Comparison of ENCODE assay signal across 10 mouse cellular contexts in genomic region chr2:173235435-173236332, GRCm38 (mm10). TPM values are rescaled to one million over a fixed set of nuclear protein-coding genes. Genes with fewer than 3 reads are reported as not detected.
DNase-seq lines count a peak whose midpoint lies in the region; ATAC-seq and TF ChIP-seq lines count a peak whose summit lies in the region.
"Had no signal": no experiment of that assay in that cellular context is flagged by ENCODE, and none has a peak within 500 bp of the region (broad histone marks: within the 10 kb centered on the region; RNA-seq: fewer than 3 reads in every experiment).

No protein-coding gene starts in this region.

- peak; percentile 11; the same call in 1 of the 2 replicates for ATAC-seq in heart, postnatal 0 days (ENCODE audit: insufficient read depth, low read depth)
- ATAC-seq in limb, embryonic 12.5 days (ENCODE audit: insufficient number of reproducible peaks, insufficient read depth, low FRiP score, low TSS enrichment, low read depth), result no peak

- no peak overlapping the region for H3K4me2 ChIP-seq in heart, postnatal 0 days (ENCODE audit: low read depth, low read length)
- H3K4me2 ChIP-seq in limb, embryonic 12.5 days, result no peak overlapping the region

- H3K27me3 ChIP-seq in heart, postnatal 0 days (ENCODE audit: control insufficient read depth, insufficient read depth, low read length), result no peaks in the 10 kb centered on the region
- peaks cover 2% of the 10 kb centered on the region; the same call in 1 of the 2 replicates for H3K27me3 ChIP-seq in limb, embryonic 12.5 days

- H3K4me1 ChIP-seq in heart, postnatal 0 days (ENCODE audit: control insufficient read depth, insufficient read depth), result peaks cover 33% of the 10 kb centered on the region
- peaks cover 61% of the 10 kb centered on the region for H3K4me1 ChIP-seq in limb, embryonic 12.5 days (replicated peaks)

- no peak for DNase-seq in heart, postnatal 0 days (ENCODE audit: low spot score)
- DNase-seq in heart, adult 11 months, result no peak
- DNase-seq in retina, postnatal 1 day, result peak; percentile 57
- DNase-seq in retina, embryonic 14.5 days (ENCODE audit: low spot score), result no peak
- DNase-seq in right cerebral cortex, postnatal 36 days (ENCODE audit: low spot score in 2 of 2), result no peak
- DNase-seq in spleen, postnatal 4 days (ENCODE audit: low spot score in 2 of 2), result no peak
- DNase-seq in frontal cortex, postnatal 36 days (ENCODE audit: low spot score in 2 of 2), result no peak

- no peak for TF ChIP-seq EP300 in heart, postnatal 0 days (IDR thresholded peaks at IDR 0.05; ENCODE audit: low read depth)

- H3K4me3 ChIP-seq in heart, postnatal 0 days (ENCODE audit: low read depth, low read length), result no peak overlapping the region
- H3K4me3 ChIP-seq in limb, embryonic 12.5 days (replicated peaks), result no peak overlapping the region

- H3K9ac ChIP-seq in heart, postnatal 0 days (replicated peaks; ENCODE audit: low read depth, low read length), result peak overlapping the region; percentile 10; the same call in 1 of the 2 replicates
- no peak overlapping the region; the same call in 1 of the 2 replicates for H3K9ac ChIP-seq in limb, embryonic 12.5 days (replicated peaks)

- no peaks in the 10 kb centered on the region for H3K9me3 ChIP-seq in heart, postnatal 0 days (replicated peaks; ENCODE audit: control insufficient read depth, low read length)
- H3K9me3 ChIP-seq in limb, embryonic 12.5 days, result no peaks in the 10 kb centered on the region

- 40% methylated on average over 8 of the region's 8 CpGs for WGBS in heart, postnatal 0 days
- WGBS in limb, embryonic 12.5 days, result 61% methylated on average over 8 of the region's 8 CpGs

- TF ChIP-seq CTCF in heart, postnatal 0 days (IDR thresholded peaks at IDR 0.05; ENCODE audit: low read depth), result no peak

- H3K36me3 ChIP-seq in heart, postnatal 0 days (replicated peaks; ENCODE audit: control insufficient read depth, insufficient read depth, low read length), result peaks cover 30% of the 10 kb centered on the region
- H3K36me3 ChIP-seq in limb, embryonic 12.5 days, result peaks cover 37% of the 10 kb centered on the region
- H3K36me3 ChIP-seq: G1E had no signal

- H3K27ac ChIP-seq in heart, postnatal 0 days (ENCODE audit: low read depth), result 0 out of 2 replicates have a peak overlapping the region, but pooled peaks have one; percentile 25
- H3K27ac ChIP-seq in limb, embryonic 12.5 days, result peak overlapping the region; percentile 42; the same call in 1 of the 2 replicates

RNA-seq across cellular contexts. Expression of gene Zbp1, which starts 17.0 kb away (rescaled TPM):
- 3.1 TPM in 1 of 2 replicates, not detected in the other for total RNA-seq in heart, postnatal 0 days (2014; rRNA removed; ENCODE audit: low replicate concordance)
- 0.36 and 1.1 TPM in 2 replicates for polyA plus RNA-seq in heart, postnatal 0 days (2015; fragmentation: Nextera tagmentation; extraction: Ambion mirVana)
- not detected in 2 replicates for polyA plus RNA-seq in limb, embryonic 12.5 days (2016; fragmentation: Nextera tagmentation; extraction: Ambion mirVana)
- total RNA-seq: left cerebral cortex, postnatal 14 days had no signal
- polyA plus RNA-seq: G1E had no signal

RNA-seq across cellular contexts. Expression of gene Pmepa1, which starts 40.6 kb away (rescaled TPM):
- 6.3 and 12.9 TPM in 2 replicates for total RNA-seq in heart, postnatal 0 days (2014; rRNA removed; ENCODE audit: low replicate concordance)
- polyA plus RNA-seq in heart, postnatal 0 days (2015; fragmentation: Nextera tagmentation; extraction: Ambion mirVana), result 4.3 and 4.4 TPM in 2 replicates
- 3.3 and 4.0 TPM in 2 replicates for polyA plus RNA-seq in limb, embryonic 12.5 days (2016; fragmentation: Nextera tagmentation; extraction: Ambion mirVana)
- polyA plus RNA-seq: G1E had no signal
